Mouse (Mus musculus): ENCODE measurements at regions not wholly inside any gene's neighbourhood (a gene's known extent, or its start where the extent isn't known, plus 50 kb on each side); places are given as distances from the start of the nearest gene placed in this dataset.

DNA sequence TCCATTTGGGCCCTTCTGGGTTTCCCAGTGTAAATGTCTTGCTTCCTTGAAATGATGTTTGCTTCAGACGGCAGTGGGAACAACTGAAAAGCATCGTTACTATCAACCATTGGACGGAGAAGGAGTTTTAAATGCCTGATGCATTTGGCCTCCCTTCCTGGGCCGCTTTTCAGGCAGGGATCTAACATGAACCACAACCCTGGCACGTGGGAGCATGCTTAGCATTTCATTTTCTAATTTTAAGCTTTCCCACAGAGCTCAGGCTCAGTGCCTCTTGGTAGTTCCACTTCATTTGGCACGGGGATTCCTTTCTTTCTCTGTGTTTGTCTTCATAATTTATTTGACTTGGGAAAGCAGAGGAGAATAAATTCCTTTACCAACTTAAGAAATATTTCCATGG lies 406.6 kb upstream of the Nbea start:
- DNase-seq, result no peak

DNA sequence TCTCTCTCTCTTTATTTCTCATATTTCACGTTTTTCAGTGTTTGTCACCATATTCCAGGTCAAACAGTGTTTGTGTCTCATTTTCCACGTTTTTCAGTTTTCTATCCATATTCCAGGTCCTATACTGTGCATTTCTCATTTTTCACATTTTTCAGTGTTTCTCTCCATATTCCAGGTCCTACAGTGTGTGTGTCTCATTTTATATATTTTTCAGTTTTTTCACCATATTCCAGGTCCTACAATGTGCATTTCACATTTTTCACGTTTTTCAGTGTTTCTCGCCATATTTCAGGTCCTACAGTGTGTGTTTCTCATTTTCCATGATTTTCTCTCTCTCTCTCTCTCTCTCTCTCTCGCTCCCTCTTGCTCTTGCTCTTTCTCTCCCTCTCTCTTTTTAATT lies 391.9 kb upstream of the Nbea start:
- DNase-seq, result no peak

DNA sequence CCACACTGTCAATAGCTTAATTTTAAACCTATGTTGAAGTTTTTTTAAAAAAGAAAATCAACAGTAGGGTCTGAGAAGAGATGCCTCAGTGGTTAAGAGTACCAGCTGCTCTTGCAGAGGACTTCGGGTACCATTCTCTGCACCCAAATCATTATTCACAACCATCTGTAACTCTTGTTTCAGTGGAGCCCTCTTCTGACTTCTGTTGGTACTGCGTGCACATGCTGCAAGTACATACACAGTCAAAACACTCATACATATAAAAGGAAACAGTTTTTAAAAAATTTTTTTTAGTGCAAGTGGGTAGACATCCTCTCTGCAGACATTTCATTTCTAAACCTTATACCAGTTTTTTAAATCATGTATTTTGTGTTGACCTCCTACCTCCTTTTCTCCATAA lies 352.7 kb upstream of the Nbea start:
- no peak for DNase-seq

GRCm38 (mm10) chr3:56504445-56504844 lies 320.9 kb upstream of the Nbea start:
- no peak for DNase-seq

- DNase-seq, result no peak
These were observed 315.8 kb upstream of the Nbea start for GRCm38 (mm10) chr3:56499301-56499700.

GRCm38 (mm10) chr3:56493937-56494336 lies 310.4 kb upstream of the Nbea start:
- no peak for DNase-seq

DNA sequence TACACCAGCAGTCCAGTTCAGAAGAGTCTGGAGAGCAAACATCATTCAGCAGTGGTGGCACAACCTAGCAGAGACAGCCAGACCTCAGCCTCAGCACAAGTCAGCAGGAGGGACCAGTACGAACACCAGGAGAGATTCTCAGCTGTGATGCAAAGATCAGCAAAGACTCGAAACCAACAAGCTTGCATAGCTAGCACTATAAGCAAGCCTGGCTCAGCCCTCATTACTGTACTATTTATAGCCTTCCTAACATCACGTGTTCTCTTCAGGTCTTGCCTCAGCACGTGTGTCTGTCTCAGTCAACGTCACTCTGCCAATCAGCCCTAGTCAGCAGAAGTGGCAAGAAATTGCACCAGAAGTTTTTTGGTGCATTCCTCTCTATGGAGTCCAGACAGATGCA lies 305.7 kb upstream of the Nbea start:
- no peak for DNase-seq

GRCm38 (mm10) chr3:56485550-56486400 lies 302.3 kb upstream of the Nbea start:
- no peak for DNase-seq

DNA sequence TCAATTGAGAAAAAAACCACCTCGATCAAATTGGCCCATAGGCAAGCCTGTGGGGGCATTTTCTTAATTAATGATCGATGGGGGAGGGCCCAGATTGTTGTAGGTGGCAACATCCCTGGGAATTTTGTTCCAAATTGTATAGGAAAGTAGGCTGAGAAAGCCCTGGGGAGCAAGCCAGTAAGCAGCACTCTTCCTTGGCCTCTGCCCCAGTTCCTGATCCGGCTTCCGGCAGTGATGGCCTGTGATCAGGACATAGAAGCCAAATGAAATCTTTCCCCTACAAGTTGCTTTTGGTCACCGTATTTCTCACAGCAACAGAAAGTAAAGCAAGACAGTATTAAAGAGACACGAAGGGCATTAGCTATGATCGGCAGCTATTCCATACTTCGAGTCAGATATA lies 300.6 kb upstream of the Nbea start:
- no peak for DNase-seq

DNA sequence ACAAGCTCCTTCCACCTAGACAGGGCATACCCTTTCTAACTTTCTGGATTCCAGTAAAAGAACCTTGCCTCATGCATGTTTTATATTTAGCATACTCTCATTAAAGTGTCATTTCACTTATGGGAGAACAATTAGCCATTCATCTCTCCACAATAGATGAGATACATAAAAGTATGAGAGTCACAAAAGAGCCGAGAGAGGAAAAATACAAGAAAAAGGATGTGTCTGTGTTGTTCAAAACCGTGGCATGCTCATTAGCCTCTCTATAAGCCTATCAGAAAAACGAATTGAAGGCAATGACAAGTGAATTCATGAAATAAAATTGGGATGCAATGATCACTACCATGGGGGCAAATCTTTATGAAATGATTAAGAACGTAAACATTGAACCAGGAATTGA lies 299.9 kb upstream of the Nbea start:
- no peak for DNase-seq

- no peak for DNase-seq
These were observed 296.0 kb upstream of the Nbea start for GRCm38 (mm10) chr3:56479529-56479928.

DNA sequence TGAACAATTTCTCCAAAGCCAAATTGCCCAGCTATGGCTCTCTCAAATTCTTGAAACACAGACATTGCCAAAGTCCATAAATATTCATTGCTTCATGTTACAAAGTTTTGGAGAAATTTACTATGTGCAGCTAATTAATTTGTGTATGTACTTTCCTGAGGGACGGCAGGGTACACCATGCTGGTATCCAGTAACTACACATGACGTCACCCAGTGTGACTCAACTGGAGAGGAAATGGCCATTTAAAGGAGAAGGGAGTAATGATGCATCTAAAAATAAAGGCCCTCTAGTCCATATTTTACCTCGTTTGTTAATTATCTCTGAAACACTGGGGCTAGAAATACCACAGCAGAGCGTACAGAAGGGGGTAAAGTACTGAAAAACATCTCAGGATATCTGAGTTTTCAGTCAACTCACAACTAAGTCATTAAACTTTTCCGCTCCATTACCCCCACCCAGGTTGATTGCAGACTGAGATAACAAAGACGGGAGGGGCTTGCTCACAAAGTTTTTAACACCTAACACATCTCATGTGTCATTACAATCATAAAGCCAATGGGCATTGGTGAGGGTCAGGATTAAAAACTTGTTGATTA lies 295.1 kb upstream of the Nbea start:
- DNase-seq, result no peak

GRCm38 (mm10) chr3:56475529-56476527 lies 292.3 kb upstream of the Nbea start:
- no peak for DNase-seq

DNA sequence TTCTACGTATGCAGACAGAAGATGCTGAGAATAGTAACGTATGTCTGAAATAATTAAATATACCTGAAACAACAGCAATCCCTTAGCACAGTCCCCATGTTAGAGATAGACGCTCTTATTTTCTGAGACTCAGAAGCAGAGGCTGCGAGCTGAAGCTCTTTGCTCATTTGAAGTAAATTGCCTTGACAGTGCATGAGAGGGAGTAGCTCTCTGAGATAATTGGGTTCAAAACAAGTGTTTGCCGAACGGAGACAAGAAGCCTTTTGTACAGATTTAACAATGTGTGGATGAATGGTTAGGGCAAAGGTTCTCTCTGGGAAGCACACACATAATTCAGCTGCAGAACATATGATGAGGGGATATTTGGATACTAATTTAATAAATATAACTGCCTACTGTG lies 289.1 kb upstream of the Nbea start:
- DNase-seq, result no peak

DNA sequence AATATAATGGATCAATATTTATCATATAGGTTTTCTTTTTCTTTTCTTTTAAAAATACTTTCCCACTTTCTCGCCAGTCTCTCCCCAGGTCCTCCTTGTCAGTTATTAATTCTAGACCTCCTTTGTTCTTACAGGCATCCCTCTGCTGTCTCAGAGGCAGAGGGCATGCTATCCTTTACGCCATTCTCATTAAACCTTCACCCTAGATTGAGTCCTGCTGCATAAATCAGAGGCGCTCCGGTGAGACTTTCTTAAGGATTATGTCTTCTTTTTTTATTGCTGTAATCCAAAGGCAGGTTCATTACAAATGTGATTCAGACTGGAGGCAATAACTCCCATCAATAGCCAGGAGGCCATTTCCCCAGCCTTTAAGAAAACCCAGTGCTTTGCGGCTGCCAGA lies 288.3 kb upstream of the Nbea start:
- DNase-seq, result no peak

DNA sequence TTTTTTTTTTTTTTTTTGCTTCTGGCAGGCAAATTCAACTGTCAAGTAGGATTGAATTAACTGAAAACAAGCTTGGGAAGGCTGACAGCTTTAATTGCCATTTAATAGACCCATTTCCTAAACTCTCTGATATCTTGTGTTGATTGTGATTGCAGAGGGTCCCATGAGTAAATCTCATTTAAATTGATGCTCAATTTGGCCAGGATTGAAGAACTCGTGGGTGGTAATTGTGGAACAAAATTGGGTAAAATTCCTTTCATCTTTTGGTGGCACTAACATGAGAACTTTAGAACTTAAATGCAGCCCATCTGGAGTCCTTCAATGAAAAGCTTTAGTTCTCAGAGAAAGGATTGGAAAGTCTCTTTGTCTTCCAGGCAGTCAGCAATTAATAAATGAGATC lies 287.7 kb upstream of the Nbea start:
- DNase-seq, result no peak

DNA sequence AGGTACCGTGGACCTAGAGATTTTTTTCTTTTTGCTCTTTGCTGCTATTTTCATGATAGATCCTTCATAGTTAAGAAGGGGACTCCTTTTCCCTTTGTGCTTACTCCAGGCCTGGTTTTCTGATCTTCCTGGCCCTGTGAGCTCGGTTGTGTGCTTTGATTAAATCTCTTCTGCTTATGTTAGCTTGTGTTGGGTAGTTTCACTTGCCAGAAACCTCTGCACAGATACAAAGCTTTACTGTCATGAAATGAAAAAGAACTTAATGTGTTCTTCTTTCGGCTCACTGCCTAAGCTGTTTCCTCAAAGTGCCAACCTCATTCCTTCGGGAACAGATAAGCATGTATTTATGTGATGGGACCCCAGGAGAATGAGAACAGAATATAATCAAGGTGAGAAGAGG lies 274.1 kb upstream of the Nbea start:
- DNase-seq, result no peak

DNA sequence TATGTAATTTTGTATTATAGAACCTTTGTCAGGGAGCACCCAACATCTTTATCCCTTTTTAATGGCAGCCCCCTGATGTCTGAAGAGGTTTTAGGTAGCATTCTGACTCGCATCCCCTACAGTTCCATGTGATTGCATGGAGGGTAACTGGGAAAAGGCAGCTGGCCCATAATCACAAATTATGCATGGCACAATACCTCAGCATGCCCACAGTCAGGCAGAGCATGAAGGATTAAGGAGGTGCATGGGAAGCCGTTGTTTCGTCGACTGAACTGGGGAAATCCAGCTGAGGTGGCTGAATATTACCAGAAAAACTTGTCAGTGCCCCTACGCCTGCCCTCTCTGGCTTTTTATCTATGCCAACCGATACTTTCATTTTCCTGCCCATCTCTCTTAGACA lies 272.8 kb upstream of the Nbea start:
- DNase-seq, result no peak

DNA sequence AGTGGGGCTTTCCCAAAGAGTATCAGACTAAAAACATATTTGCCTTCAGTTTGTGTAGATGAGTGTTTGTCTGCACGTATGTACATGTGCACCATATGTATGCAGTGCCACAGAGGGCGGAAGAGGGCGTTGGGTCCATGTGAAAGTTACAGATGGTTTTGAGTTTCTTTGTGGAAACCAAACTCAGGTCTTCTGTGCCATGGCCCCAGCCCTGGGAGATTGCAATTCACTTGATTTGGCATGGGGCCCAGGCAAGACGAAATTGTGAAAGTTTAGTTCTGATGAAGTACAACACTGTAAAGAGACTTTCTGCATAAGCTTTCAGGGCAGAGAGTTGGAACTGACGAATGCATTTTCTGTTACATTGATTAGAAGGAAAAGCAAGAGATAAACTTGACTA lies 255.4 kb upstream of the Nbea start:
- DNase-seq, result peak; percentile 9

GRCm38 (mm10) chr3:56438020-56438747 lies 254.7 kb upstream of the Nbea start:
- no peak for DNase-seq

GRCm38 (mm10) chr3:56437058-56437457 lies 253.6 kb upstream of the Nbea start:
- no peak for DNase-seq

GRCm38 (mm10) chr3:56433495-56433894 lies 250.0 kb upstream of the Nbea start:
- DNase-seq, result no peak

GRCm38 (mm10) chr3:56427201-56427600 lies 243.7 kb upstream of the Nbea start:
- DNase-seq, result no peak

Measured in adrenal gland, adult 8-10 months (tissue).